Mouse (Mus musculus): ENCODE results near the gene Dzank1. TPM values are rescaled to one million over a fixed set of nuclear protein-coding genes. Genes with fewer than 3 reads are reported as not detected.

Gene Dzank1
- polyA plus RNA-seq, 1 experiment from 2014 or later: 0.14 TPM

DNA sequence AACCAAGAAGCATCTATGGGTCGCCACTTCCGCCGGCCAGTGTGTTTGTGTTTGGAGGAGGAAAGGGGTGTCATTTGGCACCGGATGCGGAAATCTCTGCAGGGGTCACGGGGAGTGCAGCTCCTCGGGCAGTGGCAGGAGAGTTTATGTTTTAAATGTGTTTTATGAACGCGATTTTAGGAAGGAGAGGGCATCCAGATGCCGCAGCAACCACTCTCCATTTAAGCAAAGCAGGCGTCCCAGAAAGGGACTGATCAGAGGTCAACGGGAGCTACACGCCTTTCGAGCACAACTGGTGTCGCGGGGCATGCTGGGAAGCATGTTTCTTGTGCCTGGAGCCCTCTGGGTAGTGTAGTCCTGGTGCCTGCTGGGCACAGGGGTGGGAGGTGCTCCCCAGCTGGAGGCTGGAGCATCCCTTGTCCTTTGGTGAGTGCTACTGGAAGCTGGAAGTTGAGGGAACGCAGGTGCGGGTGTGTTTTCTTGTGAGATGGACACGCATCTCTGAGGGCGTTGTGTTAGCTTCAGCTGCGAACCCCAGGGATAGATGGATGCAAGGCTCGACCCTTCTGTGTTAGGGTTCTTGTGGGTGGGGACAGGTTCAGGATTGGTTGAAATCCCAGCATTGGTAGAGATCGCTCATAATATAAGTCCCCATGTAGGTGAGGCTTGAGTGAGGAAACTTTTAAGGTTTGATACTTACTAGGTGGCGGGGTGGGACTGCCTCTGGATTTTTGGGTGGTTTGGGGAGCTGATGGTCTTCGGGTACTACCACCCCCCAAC lies 68.0 kb downstream of the Dzank1 start:
- no peaks in the 10 kb centered on the region for H3K36me3 ChIP-seq (ENCODE audit: control insufficient read depth, insufficient read depth)
- 0 out of 2 replicates have a peak overlapping the region, but pooled peaks have one; percentile 25 for H3K9ac ChIP-seq (ENCODE audit: low read depth, low read length)
- 10% methylated on average over 25 of the region's 25 CpGs for WGBS (ENCODE audit: insufficient replicate concordance)
- H3K9me3 ChIP-seq (replicated peaks; ENCODE audit: control insufficient read depth, low read length): no peaks in the 10 kb centered on the region
- peak overlapping the region; percentile 62 for H3K4me2 ChIP-seq (ENCODE audit: low read depth, low read length)
- no peaks in the 10 kb centered on the region for H3K4me1 ChIP-seq (ENCODE audit: control insufficient read depth, low read depth, low read length)
- ATAC-seq (ENCODE audit: low read depth): peak; percentile 89
- no peak overlapping the region for H3K27ac ChIP-seq (ENCODE audit: low read length)
- H3K27me3 ChIP-seq (ENCODE audit: control insufficient read depth, insufficient read depth, low read depth, low read length): no peaks in the 10 kb centered on the region
- H3K4me3 ChIP-seq (ENCODE audit: low read depth, low read length): peak overlapping the region; percentile 62

DNA sequence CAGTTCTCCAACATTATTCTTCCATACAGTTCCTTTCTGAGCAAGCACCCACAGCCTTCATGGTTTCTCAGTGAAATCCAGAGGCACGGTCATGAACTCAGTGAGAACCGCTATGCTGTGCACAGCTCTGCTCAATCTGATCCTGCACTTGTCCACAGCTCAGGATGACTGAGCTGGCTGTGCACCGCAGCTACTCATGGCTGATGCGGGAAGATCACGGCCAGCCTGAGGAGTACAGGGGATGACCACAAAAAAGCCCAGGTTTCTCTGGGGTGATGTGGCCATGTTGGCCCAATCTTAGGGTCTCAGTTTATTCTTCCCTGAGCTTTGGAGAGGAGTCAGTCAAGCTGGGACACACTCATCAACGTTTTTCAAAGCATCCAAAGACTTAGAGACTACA lies 68.9 kb downstream of the Dzank1 start:
- WGBS (ENCODE audit: insufficient replicate concordance): 69% methylated on average over 6 of the region's 6 CpGs
- H3K4me1 ChIP-seq (ENCODE audit: control insufficient read depth, low read depth, low read length): no peaks in the 10 kb centered on the region
- H3K9me3 ChIP-seq (replicated peaks; ENCODE audit: control insufficient read depth, low read length): no peaks in the 10 kb centered on the region
- no peak for ATAC-seq (ENCODE audit: low read depth)
- no peaks in the 10 kb centered on the region for H3K36me3 ChIP-seq (ENCODE audit: control insufficient read depth, insufficient read depth)
- peak overlapping the region; percentile 62 for H3K4me2 ChIP-seq (ENCODE audit: low read depth, low read length)
- H3K27me3 ChIP-seq (ENCODE audit: control insufficient read depth, insufficient read depth, low read depth, low read length): no peaks in the 10 kb centered on the region
- H3K27ac ChIP-seq (ENCODE audit: low read length): no peak overlapping the region
- peak overlapping the region; percentile 62; the same call in 1 of the 2 replicates for H3K4me3 ChIP-seq (ENCODE audit: low read depth, low read length)
- H3K9ac ChIP-seq (ENCODE audit: low read depth, low read length): no peak overlapping the region

DNA sequence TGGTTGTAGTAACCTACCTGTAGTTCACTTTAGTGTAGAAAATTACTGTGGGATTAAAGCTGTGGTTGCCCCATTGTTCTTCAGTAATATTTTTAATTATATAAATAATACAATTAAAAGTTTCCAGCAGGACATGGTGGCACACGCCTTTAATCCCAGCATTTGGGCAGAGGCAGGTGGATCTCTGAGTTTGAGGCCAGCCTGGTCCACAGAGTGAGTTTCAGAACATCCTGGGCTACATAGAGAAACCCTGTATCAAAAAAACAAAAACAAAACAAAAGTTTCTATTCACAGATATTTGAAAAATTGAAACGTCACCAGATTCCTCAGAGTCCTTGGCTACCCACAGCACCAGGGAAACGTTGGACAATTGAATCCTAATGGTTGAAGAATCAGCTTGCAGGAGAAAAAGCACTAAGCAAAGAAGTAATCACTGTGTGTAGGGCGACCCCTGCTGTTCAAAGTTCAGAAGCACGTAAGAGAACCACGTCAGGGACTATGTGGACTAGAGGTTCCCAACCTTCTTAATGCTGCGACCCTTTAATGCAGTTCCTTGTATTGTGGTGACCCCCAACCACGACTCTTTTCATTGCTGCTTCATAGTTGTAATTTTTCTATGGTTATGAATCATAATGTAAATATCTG lies 74.7 kb downstream of the Dzank1 start:
- no peaks in the 10 kb centered on the region for H3K9me3 ChIP-seq (replicated peaks; ENCODE audit: control insufficient read depth, low read length)
- H3K9ac ChIP-seq (ENCODE audit: low read depth, low read length): no peak overlapping the region
- no peak overlapping the region for H3K4me3 ChIP-seq (ENCODE audit: low read depth, low read length)
- 6% methylated on average over 8 of the region's 8 CpGs for WGBS (ENCODE audit: insufficient replicate concordance)
- no peaks in the 10 kb centered on the region for H3K4me1 ChIP-seq (ENCODE audit: control insufficient read depth, low read depth, low read length)
- H3K36me3 ChIP-seq (ENCODE audit: control insufficient read depth, insufficient read depth): no peaks in the 10 kb centered on the region
- no peak overlapping the region for H3K27ac ChIP-seq (ENCODE audit: low read length)
- no peak; the same call in 1 of the 2 replicates for ATAC-seq (ENCODE audit: low read depth)
- no peak overlapping the region for H3K4me2 ChIP-seq (ENCODE audit: low read depth, low read length)
- H3K27me3 ChIP-seq (ENCODE audit: control insufficient read depth, insufficient read depth, low read depth, low read length): no peaks in the 10 kb centered on the region

DNA sequence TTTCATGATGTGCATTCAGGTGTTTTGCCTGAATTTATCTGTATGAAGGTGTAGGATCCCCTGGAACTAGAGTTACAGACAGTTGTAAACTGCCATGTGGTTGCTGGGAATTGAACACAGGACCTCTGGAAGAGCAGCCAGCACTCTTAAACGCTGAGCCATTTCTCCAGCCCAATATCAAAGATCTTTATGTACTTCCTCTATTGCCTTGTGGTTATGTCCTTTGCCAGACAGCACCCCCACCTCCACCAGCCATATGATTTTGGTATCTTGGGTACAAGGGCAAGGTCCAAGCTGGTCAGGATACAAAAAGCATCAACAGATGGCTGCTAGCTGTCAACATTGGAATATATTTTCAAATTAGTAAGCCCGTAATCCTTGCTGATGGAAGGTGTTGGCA lies 76.8 kb downstream of the Dzank1 start:
- H3K36me3 ChIP-seq (ENCODE audit: control insufficient read depth, insufficient read depth): no peaks in the 10 kb centered on the region
- ATAC-seq (ENCODE audit: low read depth): no peak
- H3K4me3 ChIP-seq (ENCODE audit: low read depth, low read length): no peak overlapping the region
- 43% methylated on average over 2 of the region's 2 CpGs for WGBS (ENCODE audit: insufficient replicate concordance)
- H3K4me1 ChIP-seq (ENCODE audit: control insufficient read depth, low read depth, low read length): no peaks in the 10 kb centered on the region
- no peaks in the 10 kb centered on the region for H3K27me3 ChIP-seq (ENCODE audit: control insufficient read depth, insufficient read depth, low read depth, low read length)
- no peak overlapping the region for H3K4me2 ChIP-seq (ENCODE audit: low read depth, low read length)
- H3K9ac ChIP-seq (ENCODE audit: low read depth, low read length): no peak overlapping the region
- no peak overlapping the region for H3K27ac ChIP-seq (ENCODE audit: low read length)
- H3K9me3 ChIP-seq (replicated peaks; ENCODE audit: control insufficient read depth, low read length): no peaks in the 10 kb centered on the region

DNA sequence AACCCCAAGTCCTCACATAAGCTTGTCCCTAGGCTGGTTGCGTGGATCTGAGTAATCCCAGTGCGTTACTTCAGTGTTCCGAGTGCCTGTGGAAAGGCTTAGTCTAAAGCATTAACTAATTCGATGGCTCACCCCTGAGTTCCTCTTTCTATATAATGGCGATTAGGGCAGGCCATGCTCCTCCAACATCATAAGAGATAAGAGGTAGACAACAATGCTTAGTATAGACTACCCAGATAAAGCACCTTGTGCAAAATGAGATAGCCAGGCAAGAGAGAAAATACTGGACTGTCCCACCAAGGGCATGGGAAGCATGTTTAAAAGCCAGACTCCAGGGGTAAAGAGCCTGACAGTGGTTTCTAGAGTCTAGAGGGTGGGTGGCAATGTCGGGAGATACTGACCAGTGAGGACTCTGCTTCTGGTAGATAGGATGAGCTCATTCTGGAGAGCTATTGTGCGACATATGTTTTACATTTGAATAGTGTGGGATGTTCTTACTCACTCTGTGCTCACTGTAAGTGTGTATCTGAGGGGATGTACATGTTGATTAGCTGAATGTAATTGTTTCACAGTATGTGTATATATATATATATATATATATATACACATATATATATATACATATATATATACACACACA lies 80.7 kb downstream of the Dzank1 start:
- H3K9me3 ChIP-seq (replicated peaks; ENCODE audit: control insufficient read depth, low read length): no peaks in the 10 kb centered on the region
- H3K9ac ChIP-seq (ENCODE audit: low read depth, low read length): no peak overlapping the region
- no peaks in the 10 kb centered on the region for H3K4me1 ChIP-seq (ENCODE audit: control insufficient read depth, low read depth, low read length)
- H3K27me3 ChIP-seq (ENCODE audit: control insufficient read depth, insufficient read depth, low read depth, low read length): no peaks in the 10 kb centered on the region
- no peak overlapping the region for H3K27ac ChIP-seq (ENCODE audit: low read length)
- WGBS (ENCODE audit: insufficient replicate concordance): 40% methylated on average over 7 of the region's 7 CpGs
- no peaks in the 10 kb centered on the region for H3K36me3 ChIP-seq (ENCODE audit: control insufficient read depth, insufficient read depth)
- H3K4me3 ChIP-seq (ENCODE audit: low read depth, low read length): no peak overlapping the region
- ATAC-seq (ENCODE audit: low read depth): peak; percentile 73
- no peak overlapping the region for H3K4me2 ChIP-seq (ENCODE audit: low read depth, low read length)

DNA sequence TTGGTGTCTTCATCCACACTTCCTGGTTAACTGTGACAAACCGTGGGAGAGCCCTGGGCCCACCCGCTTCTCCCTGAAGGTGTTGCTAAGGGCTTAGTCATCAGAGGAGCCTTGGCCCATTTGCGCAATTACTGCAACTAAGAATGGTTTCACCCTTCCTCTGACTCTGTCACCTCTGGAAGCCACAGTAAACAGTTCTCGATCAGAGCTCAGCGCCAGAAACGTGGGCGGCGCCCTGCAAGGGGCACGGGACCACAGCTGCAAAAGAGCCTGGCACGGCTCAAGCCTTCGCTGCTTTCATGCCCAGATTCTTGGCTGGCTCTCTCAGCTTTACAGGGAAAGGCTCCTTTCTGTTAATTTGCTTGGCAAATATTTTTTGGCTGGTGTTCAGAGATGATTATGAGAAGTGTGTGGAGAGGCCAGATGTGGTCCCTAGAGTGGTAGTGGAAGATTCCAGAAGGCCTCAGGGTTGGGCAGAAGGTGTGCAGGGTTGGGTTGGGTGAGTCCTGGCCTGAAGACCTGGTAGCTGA lies 85.8 kb downstream of the Dzank1 start:
- H3K36me3 ChIP-seq (ENCODE audit: control insufficient read depth, insufficient read depth): no peaks in the 10 kb centered on the region
- no peaks in the 10 kb centered on the region for H3K9me3 ChIP-seq (replicated peaks; ENCODE audit: control insufficient read depth, low read length)
- no peak overlapping the region for H3K9ac ChIP-seq (ENCODE audit: low read depth, low read length)
- peak; percentile 30; the same call in 1 of the 2 replicates for ATAC-seq (ENCODE audit: low read depth)
- H3K4me2 ChIP-seq (ENCODE audit: low read depth, low read length): no peak overlapping the region
- no peaks in the 10 kb centered on the region for H3K27me3 ChIP-seq (ENCODE audit: control insufficient read depth, insufficient read depth, low read depth, low read length)
- WGBS (ENCODE audit: insufficient replicate concordance): 65% methylated on average over 11 of the region's 11 CpGs
- no peak overlapping the region for H3K4me3 ChIP-seq (ENCODE audit: low read depth, low read length)
- no peaks in the 10 kb centered on the region for H3K4me1 ChIP-seq (ENCODE audit: control insufficient read depth, low read depth, low read length)
- no peak overlapping the region for H3K27ac ChIP-seq (ENCODE audit: low read length)

DNA sequence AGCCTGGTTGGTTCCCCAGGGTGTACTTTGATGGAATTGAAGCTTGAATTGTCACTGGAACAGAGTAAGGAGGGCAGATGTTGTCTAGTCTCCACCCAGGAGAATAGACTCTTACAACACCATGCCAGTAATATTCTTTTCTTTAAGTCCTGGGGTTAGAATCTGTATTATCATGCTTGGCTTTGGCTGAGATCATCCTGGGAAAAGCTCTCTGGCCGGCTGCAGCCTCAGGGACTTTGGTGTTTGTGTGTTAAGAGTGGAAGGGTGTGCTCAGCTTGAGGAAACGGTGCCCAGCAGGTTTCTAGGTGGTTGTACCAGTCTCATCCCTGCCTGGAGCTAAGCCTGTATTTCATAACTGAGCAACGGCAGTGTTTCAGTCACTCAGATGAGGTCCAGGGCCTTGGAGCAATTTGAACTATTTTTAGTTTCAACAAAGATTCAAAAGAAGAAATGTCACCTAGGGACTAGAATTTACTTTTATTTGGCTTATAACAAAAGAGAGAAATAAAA lies 88.0 kb downstream of the Dzank1 start:
- no peak for ATAC-seq (ENCODE audit: low read depth)
- H3K9me3 ChIP-seq (replicated peaks; ENCODE audit: control insufficient read depth, low read length): no peaks in the 10 kb centered on the region
- 55% methylated on average over 3 of the region's 3 CpGs for WGBS (ENCODE audit: insufficient replicate concordance)

DNA sequence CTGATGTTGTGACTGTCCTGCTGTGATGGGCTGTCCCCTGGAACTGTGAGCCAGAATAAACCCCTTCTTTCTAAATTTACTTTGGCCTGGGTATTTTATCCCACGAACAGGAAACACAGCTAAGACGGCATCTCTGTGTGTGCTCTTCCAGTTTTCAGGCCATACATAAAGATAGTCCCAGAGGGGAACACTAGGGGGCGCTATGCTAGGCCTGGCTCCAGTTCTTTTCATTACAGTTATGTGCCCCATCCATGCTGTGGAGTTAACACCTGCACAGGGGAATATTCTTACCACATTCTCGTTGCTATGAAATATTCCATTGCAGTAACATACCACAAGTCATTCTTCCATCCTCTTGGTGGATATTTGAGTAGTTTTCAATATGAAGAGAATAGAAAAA lies 88.8 kb downstream of the Dzank1 start:
- Histone ChIP-seq H3K27ac (ENCODE audit: low read length) (no peak overlapping the region), H3K9me3 (replicated peaks; ENCODE audit: control insufficient read depth, low read length) (no peaks in the 10 kb centered on the region), H3K36me3 (ENCODE audit: control insufficient read depth, insufficient read depth) (no peaks in the 10 kb centered on the region), H3K4me3 (ENCODE audit: low read depth, low read length) (no peak overlapping the region), H3K9ac (ENCODE audit: low read depth, low read length) (no peak overlapping the region), H3K4me1 (ENCODE audit: control insufficient read depth, low read depth, low read length) (no peaks in the 10 kb centered on the region), H3K27me3 (ENCODE audit: control insufficient read depth, insufficient read depth, low read depth, low read length) (no peaks in the 10 kb centered on the region), H3K4me2 (ENCODE audit: low read depth, low read length) (no peak overlapping the region)
- WGBS (ENCODE audit: insufficient replicate concordance): 38% methylated on average over 4 of the region's 4 CpGs
- ATAC-seq (ENCODE audit: low read depth): no peak

More for the DNA sequence above, 88.0 kb downstream of the Dzank1 start:
- Histone ChIP-seq H3K4me1 (ENCODE audit: control insufficient read depth, low read depth, low read length) (no peaks in the 10 kb centered on the region), H3K4me2 (ENCODE audit: low read depth, low read length) (no peak overlapping the region), H3K27ac (ENCODE audit: low read length) (no peak overlapping the region), H3K9ac (ENCODE audit: low read depth, low read length) (no peak overlapping the region), H3K36me3 (ENCODE audit: control insufficient read depth, insufficient read depth) (no peaks in the 10 kb centered on the region), H3K27me3 (ENCODE audit: control insufficient read depth, insufficient read depth, low read depth, low read length) (no peaks in the 10 kb centered on the region), H3K4me3 (ENCODE audit: low read depth, low read length) (no peak overlapping the region)

Measured in liver, embryonic 16.5 days (tissue).